ENCODE assay signal across 8 mouse cellular contexts in the genomic region with DNA sequence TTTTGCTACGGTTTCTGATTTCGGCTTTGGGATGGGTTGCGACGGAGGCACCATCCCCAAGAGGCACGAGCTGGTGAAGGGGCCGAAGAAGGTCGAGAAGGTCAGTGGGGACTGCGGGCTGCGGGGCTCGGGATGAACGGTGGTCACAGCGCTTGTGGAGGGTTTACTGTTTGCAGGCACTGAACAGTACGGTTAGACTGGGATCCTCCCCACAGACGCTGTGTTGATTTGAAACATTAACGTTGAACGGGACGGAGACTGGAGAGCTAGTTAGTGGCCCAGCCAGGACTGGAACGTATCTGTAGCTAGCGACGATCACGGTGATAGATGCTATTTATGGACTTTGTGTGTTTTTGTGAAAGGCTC. TPM values are rescaled to one million over a fixed set of nuclear protein-coding genes. Genes with fewer than 3 reads are reported as not detected.
DNase-seq lines count a peak whose midpoint lies in the region; ATAC-seq and TF ChIP-seq lines count a peak whose summit lies in the region.

No protein-coding gene starts in this region.

- TF ChIP-seq CTCF in liver, adult 2 months (IDR thresholded peaks at IDR 0.05; ENCODE audit: low read depth, low read length) = no peak

- peak overlapping the region; percentile 84 for H3K9ac ChIP-seq in liver, adult 2 months (ENCODE audit: low read depth, low read length)
- H3K9ac ChIP-seq in embryonic facial prominence, embryonic 12.5 days = peak overlapping the region; percentile 60
- H3K9ac ChIP-seq in intestine, embryonic 15.5 days = peak overlapping the region; percentile 62
- H3K9ac ChIP-seq in neural tube, embryonic 12.5 days = peak overlapping the region; percentile 67

- H3K27me3 ChIP-seq in liver, adult 2 months (ENCODE audit: control insufficient read depth, insufficient read depth, low read length) = no peaks in the 10 kb centered on the region
- H3K27me3 ChIP-seq in embryonic facial prominence, embryonic 12.5 days = no peaks in the 10 kb centered on the region
- no peaks in the 10 kb centered on the region for H3K27me3 ChIP-seq in intestine, embryonic 15.5 days (replicated peaks)
- H3K27me3 ChIP-seq in neural tube, embryonic 12.5 days (replicated peaks) = no peaks in the 10 kb centered on the region

- H3K4me2 ChIP-seq in embryonic facial prominence, embryonic 12.5 days (replicated peaks) = peak overlapping the region; percentile 87
- H3K4me2 ChIP-seq in intestine, embryonic 15.5 days (replicated peaks) = peak overlapping the region; percentile 71
- H3K4me2 ChIP-seq in neural tube, embryonic 12.5 days (replicated peaks) = peak overlapping the region; percentile 94

- peaks cover 11% of the 10 kb centered on the region; the same call in 1 of the 2 replicates for H3K79me2 ChIP-seq in liver, adult 2 months (ENCODE audit: control insufficient read depth, insufficient read depth, low read length)

- intact Hi-C loops in left cerebral cortex, postnatal 14 days (cut with DNase I) = loop anchor here (2.0 kb wide), 1 partner anchor 70 kb away; a partner anchor contains a TSS

- DNase-seq in liver, adult 2 months (ENCODE audit: extremely low read depth, low read depth, low spot score) = peak; percentile 31
- DNase-seq in liver = no peak
- no peak for DNase-seq in thymus, postnatal 10 days (ENCODE audit: low spot score in 2 of 2)
- DNase-seq in cerebellum, adult 8-10 months = no peak
- no peak for DNase-seq in left cerebral cortex, postnatal 14 days (ENCODE audit: low spot score in 2 of 2)

- H3K9me3 ChIP-seq in embryonic facial prominence, embryonic 12.5 days = no peaks in the 10 kb centered on the region
- no peaks in the 10 kb centered on the region for H3K9me3 ChIP-seq in intestine, embryonic 15.5 days
- no peaks in the 10 kb centered on the region for H3K9me3 ChIP-seq in neural tube, embryonic 12.5 days

- H3K4me1 ChIP-seq in liver, adult 2 months (ENCODE audit: control insufficient read depth, insufficient read depth, low read length) = peaks cover 10% of the 10 kb centered on the region
- H3K4me1 ChIP-seq in embryonic facial prominence, embryonic 12.5 days = peaks cover 16% of the 10 kb centered on the region
- H3K4me1 ChIP-seq in intestine, embryonic 15.5 days (replicated peaks) = peaks cover 13% of the 10 kb centered on the region
- peaks cover 19% of the 10 kb centered on the region for H3K4me1 ChIP-seq in neural tube, embryonic 12.5 days

- peak overlapping the region; percentile 87 for H3K4me3 ChIP-seq in liver, adult 2 months (ENCODE audit: insufficient read depth, low read depth, low read length)
- H3K4me3 ChIP-seq in embryonic facial prominence, embryonic 12.5 days = peak overlapping the region; percentile 76
- H3K4me3 ChIP-seq in intestine, embryonic 15.5 days (replicated peaks) = peak overlapping the region; percentile 77
- H3K4me3 ChIP-seq in neural tube, embryonic 12.5 days = peak overlapping the region; percentile 64

- ATAC-seq in embryonic facial prominence, embryonic 12.5 days (ENCODE audit: insufficient number of reproducible peaks, insufficient read depth, low FRiP score, low TSS enrichment) = peak; percentile 53; the same call in 1 of the 2 replicates
- peak; percentile 81 for ATAC-seq in intestine, embryonic 15.5 days
- ATAC-seq in neural tube, embryonic 12.5 days (ENCODE audit: low FRiP score, low read depth) = peak; percentile 81

- peak overlapping the region; percentile 79 for H3K27ac ChIP-seq in liver, adult 2 months (replicated peaks; ENCODE audit: insufficient read depth, low read depth, low read length)
- H3K27ac ChIP-seq in embryonic facial prominence, embryonic 12.5 days = 0 out of 2 replicates have a peak overlapping the region, but pooled peaks have one; percentile 17
- H3K27ac ChIP-seq in intestine, embryonic 15.5 days = 0 out of 2 replicates have a peak overlapping the region, but pooled peaks have one; percentile 36
- H3K27ac ChIP-seq in neural tube, embryonic 12.5 days = no peak overlapping the region

- TF ChIP-seq POLR2A in liver, adult 2 months (IDR thresholded peaks at IDR 0.05; ENCODE audit: extremely low read depth, insufficient read depth, low read length) = no peak

- under 1% methylated on average over 21 of the region's 21 CpGs for WGBS in liver, adult 2 months
- under 1% methylated on average over 21 of the region's 21 CpGs for WGBS in embryonic facial prominence, embryonic 12.5 days
- WGBS in intestine, embryonic 15.5 days = under 1% methylated on average over 21 of the region's 21 CpGs
- 1% methylated on average over 21 of the region's 21 CpGs for WGBS in neural tube, embryonic 12.5 days

- no peaks in the 10 kb centered on the region for H3K36me3 ChIP-seq in liver, adult 2 months (ENCODE audit: control insufficient read depth, insufficient read depth, low read length)
- H3K36me3 ChIP-seq in embryonic facial prominence, embryonic 12.5 days = peaks cover 12% of the 10 kb centered on the region
- H3K36me3 ChIP-seq in intestine, embryonic 15.5 days = no peaks in the 10 kb centered on the region; the same call in 1 of the 2 replicates
- peaks cover 10% of the 10 kb centered on the region for H3K36me3 ChIP-seq in neural tube, embryonic 12.5 days

RNA-seq across cellular contexts. Expression of a gene that starts 0.3 kb away (rescaled TPM):
- 35.0 and 37.0 TPM in 2 replicates for total RNA-seq in liver, adult 2 months (2014; rRNA removed)
- 31.5 and 36.3 TPM in 2 replicates for polyA plus RNA-seq in liver, adult 2 months (2012; rRNA removed)
- polyA plus RNA-seq in embryonic facial prominence, embryonic 12.5 days (2016; fragmentation: Nextera tagmentation; extraction: Ambion mirVana) = 67.8 and 74.1 TPM in 2 replicates
- 69.8 and 70.1 TPM in 2 replicates for polyA plus RNA-seq in intestine, embryonic 15.5 days (2015; fragmentation: Nextera tagmentation; extraction: Ambion mirVana)
- polyA plus RNA-seq in neural tube, embryonic 12.5 days (2016; fragmentation: Nextera tagmentation; extraction: Ambion mirVana) = 102 and 105 TPM in 2 replicates
- 10 to 100 TPM; 67.1 to 69.8 TPM for total RNA-seq in left cerebral cortex, postnatal 14 days (2021)

RNA-seq across cellular contexts. Expression of a gene that starts 17.8 kb away (rescaled TPM):
- not detected in 2 replicates for total RNA-seq in liver, adult 2 months (2014; rRNA removed)
- polyA plus RNA-seq in liver, adult 2 months (2012; rRNA removed) = not detected in 2 replicates
- 2.2 and 2.6 TPM in 2 replicates for polyA plus RNA-seq in embryonic facial prominence, embryonic 12.5 days (2016; fragmentation: Nextera tagmentation; extraction: Ambion mirVana)
- polyA plus RNA-seq in intestine, embryonic 15.5 days (2015; fragmentation: Nextera tagmentation; extraction: Ambion mirVana) = 0.95 and 1.1 TPM in 2 replicates
- 1.5 and 2.0 TPM in 2 replicates for polyA plus RNA-seq in neural tube, embryonic 12.5 days (2016; fragmentation: Nextera tagmentation; extraction: Ambion mirVana)
- not detected for total RNA-seq in left cerebral cortex, postnatal 14 days (2021)

RNA-seq across cellular contexts. Expression of a gene that starts 31.7 kb away (rescaled TPM):
- 0.18 TPM in 1 of 2 replicates, not detected in the other for total RNA-seq in liver, adult 2 months (2014; rRNA removed)
- 0.15 and 0.18 TPM in 2 replicates for polyA plus RNA-seq in liver, adult 2 months (2012; rRNA removed)
- 0.41 and 0.57 TPM in 2 replicates for polyA plus RNA-seq in embryonic facial prominence, embryonic 12.5 days (2016; fragmentation: Nextera tagmentation; extraction: Ambion mirVana)
- polyA plus RNA-seq in intestine, embryonic 15.5 days (2015; fragmentation: Nextera tagmentation; extraction: Ambion mirVana) = not detected in 2 replicates
- polyA plus RNA-seq in neural tube, embryonic 12.5 days (2016; fragmentation: Nextera tagmentation; extraction: Ambion mirVana) = 0.51 TPM in 1 of 2 replicates, not detected in the other
- not detected for total RNA-seq in left cerebral cortex, postnatal 14 days (2021)

RNA-seq across cellular contexts. Expression of a gene that starts 47.0 kb away (rescaled TPM):
- total RNA-seq in liver, adult 2 months (2014; rRNA removed) = not detected in 2 replicates
- not detected in 2 replicates for polyA plus RNA-seq in liver, adult 2 months (2012; rRNA removed)
- 0.20 TPM in 2 replicates for polyA plus RNA-seq in embryonic facial prominence, embryonic 12.5 days (2016; fragmentation: Nextera tagmentation; extraction: Ambion mirVana)
- 0.18 and 0.29 TPM in 2 replicates for polyA plus RNA-seq in intestine, embryonic 15.5 days (2015; fragmentation: Nextera tagmentation; extraction: Ambion mirVana)
- polyA plus RNA-seq in neural tube, embryonic 12.5 days (2016; fragmentation: Nextera tagmentation; extraction: Ambion mirVana) = 0.18 and 0.43 TPM in 2 replicates
- under 1 TPM; 0.53 to 0.85 TPM for total RNA-seq in left cerebral cortex, postnatal 14 days (2021)
